Mouse (Mus musculus) heart, adult 9 months (tissue): ENCODE results near the gene Reep6.

Experiments used
- DNase-seq, 2 experiments: peaks; one replicate each; pipeline ENCODE4 v3.0.0; 2022; ENCODE audit warnings: low spot score in 2 of 2

The Reep6 gene

DNA sequence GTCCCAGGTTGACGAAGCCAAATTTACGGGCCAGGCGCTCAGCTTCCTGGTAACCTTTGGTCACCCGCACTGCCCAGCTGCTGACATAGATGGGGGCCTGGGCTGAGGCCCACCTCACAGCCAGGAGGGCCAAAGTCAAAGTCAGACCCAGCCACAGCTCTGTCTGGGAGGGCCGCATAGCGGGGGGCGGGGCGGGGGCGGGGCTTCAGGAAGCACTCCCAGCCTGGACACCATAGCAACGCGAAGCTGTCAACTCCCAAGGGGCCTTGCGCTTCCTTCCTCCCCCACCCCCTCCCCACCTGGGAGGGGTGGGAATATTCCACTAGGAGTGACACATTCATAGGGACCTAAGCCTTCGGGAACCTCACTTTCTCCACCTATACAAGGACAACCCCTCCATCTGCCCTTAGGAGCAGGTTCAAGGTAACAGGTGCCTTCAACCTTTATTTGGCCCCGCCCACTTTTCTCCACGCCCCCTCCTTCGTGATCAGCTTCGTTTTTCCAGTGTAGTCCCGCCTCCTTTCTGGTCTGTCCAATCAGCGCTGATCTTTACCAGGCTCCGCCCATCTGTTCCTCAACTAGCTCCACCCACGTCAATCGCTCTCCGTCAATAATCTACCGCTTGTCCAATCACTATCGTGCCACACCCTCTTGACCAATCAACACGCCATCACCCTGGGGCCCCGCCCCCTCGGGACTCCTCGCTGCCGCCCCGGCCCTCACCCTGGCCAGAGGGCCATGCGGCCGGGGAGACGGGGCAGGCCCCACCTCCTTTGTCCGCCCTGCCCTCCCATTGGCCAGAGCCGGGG, at the start of gene Reep6, which contains the start of gene Pcsk4:
Gene Reep6 (plus strand): TSS at position 681 of the 809 bp plus-strand sequence.
Gene Pcsk4 (minus strand): TSS at position 226 of the 809 bp plus-strand sequence.
- peak; percentile 93 to 94 for DNase-seq

DNA sequence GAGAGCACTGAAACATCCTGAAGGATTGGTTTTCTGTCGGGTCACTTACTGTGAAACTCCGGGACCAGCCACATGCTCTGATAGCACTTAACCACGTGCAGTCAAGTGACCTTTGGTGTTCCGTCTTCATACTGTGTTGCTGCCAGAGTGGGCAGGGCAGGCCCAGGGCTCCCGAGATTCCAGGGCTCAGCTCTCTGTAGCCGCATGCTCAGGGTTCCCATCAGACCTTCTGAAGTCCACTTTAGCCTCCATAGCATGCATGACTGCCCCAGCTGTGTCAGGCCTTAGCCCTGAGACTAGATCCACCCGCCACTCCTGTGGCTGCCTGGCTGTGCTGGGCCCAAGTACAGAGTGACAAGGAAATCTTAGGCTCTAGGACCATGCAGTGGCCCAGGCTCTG, 48.4 kb upstream of the Reep6 start:
- peak in 1 of 2 experiments; percentile 64 for DNase-seq

DNA sequence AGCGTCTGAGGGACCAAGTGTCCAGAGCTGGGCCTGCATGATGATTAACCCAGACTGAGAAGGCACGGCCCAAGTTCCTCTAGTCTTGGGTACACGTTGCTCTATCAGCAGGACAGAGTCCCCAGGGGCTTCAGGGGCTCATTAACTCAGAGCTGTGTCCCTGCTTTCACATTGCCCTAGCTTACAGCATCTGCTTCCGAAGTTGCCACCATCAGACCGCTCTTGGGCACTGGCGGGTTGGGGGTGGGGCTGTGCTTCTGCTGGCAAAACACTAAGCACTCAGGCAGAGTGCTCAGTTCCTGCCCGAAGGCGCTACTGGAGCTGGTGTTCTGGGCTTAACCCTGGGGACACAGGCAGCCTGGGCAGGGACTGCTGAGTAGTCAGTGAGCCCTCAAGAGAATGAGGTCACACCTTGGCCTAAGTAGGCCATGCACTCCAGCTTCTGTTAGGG, 47.8 kb upstream of the Reep6 start:
- no peak for DNase-seq

DNA sequence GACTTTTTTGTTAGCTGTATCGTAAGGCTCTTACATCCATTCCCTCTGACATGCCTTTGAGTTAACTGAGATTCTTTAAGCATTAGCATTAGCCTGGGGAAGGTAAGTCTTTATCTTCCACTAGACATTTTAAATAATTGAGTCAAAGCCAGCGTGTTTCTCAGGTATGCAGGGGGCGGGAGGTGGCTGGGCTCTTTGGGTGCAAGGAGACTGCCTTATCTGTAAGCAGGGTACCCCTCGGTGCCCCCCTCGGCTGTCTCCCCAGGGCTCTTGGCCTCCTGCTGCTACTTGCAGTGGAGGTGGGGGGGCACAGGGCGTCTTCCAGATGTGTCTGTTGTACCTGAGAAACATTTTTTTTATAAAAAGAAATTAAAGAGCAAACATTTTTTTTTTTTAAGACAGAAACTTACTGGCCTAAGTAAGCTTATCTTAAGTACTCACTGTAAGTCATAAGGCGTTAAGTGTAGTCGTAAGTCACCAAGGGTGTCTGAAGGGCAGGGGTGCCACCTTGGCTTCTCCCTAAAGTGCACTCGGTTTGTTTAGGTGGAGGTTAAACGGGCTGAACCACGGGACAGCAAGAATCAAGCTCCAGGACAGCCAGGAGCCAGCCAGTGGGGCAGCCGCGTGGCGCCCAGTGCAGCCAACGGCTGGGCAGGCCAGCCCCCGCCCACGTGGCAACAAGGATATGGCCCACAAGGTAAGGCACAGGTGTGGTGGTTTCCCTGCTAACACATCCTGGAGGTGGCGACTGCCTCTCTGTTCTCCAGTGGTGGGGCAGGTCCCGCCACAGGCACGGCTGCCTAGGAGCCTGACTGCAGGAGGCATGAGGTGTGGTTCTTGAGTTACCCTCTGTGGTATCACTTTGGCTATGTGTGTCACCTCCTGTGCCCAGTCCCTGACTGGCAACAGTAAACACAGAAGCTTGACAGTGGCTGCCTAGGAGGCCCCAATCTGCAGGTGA, 47.0 kb upstream of the Reep6 start:
- DNase-seq, result no peak

DNA sequence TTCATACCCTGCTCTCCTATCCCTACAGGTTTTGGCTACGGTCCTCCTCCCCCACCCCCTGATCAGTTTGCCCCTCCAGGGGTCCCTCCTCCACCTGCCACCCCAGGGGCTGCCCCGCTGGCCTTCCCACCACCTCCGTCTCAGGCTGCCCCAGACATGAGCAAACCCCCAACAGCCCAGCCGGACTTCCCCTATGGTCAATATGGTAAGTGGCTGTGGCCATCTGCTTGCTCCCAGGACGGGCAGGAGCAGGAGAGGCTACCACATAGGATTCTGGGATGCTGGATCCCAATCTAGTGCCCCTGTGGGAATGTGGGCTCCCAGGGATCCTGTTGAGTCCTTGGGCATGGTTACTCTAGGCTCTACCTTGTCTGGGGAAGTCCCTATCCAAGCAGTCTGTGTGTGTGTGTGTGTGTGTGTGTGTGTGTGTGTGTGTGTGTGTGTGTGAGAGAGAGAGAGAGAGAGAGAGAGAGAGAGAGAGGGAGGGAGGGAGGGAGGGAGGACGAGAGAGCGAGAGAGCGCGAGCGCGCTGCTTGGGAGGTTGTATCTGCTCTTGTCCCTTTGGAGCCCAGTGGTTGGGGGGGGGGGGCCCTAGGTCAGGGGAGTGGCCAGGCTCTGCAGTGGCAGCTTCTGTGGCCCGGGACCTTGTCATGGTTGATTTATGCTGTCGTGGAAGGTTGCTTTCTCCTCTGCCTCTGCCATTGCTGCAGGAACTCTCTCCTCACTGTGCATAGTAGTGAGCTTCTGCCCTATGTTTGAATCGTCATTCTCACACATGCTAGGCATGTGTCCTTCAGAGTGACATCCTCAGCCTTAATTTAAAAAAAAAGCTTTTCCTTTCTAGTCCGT, 44.3 kb upstream of the Reep6 start:
- DNase-seq, result no peak

DNA sequence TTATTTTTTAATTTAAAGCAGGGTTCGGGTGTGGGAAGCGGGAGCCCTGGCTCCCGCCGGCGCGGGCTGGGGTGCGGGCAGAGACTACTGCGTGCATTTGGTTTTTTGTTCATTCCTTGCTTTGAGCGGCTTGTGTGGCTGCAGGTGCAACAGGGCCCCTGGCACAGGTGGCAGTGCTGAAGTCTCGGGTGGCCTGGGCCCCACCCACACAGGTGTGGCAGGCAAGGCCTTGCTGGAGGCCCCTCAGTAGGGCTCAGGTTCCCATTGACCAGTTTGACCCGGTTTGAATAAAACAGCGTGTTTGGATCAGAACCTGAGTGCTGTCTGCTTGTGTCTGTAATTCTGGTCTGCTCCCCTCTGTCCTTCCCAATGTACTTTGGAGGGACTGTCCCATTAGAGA, 41.7 kb upstream of the Reep6 start:
- DNase-seq, result no peak

DNA sequence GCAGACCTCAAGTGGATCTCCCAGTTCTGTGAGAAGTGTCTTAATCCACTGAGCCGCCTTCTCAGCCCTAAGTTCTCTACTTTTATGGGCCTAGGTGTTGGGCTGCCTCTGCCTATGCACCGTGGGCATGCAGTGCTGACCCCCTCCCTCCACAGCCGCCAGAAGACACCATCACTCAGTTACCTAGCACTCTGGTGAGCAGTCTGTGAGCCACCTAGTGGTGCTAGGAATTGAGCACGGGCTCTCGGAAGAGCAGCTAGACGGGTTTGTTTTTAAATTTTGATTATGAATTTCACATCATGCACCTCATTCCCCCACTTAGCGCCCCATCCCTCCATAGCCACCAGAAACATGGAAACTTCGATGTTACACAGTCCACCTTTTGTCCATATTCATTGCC, 41.1 kb upstream of the Reep6 start:
- no peak for DNase-seq

DNA sequence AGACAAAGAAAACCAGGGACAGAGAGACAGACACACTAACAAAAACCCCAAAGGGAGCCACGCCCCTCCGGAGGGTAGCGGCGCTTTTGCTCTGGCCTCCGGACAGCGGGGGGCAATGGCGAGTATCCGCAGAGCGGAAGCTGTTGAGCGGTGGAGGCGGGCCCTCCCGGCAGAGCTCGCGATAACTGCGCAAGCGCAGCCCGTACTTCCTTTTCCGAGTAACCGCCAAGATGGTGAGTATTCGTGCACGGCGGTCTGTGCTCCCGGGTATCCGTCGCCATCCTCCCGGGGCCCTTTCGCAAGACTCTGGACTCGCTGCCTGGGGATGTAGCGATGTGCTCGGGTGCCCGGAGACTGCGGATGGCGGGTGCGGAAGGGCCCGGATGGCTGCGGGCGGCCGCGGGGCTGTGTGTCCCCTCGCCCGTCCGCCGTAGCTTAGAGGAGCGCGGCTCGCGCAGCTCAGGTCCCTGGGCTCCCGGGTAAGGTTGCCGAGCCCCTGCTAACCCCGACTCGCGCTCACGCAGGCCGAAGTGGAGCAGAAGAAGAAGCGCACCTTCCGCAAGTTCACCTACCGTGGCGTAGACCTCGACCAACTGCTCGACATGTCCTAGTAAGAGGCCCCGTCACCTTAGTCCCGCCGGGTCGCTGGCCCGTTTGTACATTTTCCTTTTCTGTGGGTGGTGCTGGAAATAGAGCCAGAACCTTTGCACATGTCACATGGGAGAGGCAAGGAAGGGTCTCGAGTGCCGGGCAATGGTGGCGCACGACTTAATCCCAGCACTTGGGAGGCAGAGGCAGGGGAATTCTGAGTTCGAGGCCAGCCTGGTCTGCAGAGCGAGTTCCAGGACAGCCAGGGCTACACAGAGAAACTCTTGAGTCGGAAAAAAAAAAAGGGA, 37.3 kb upstream of the Reep6 start, which contains the start of gene Rps15:
Gene Rps15 (plus strand): TSS at position 203 of the 896 bp plus-strand sequence.
- DNase-seq, result peak; percentile 89 to 93

DNA sequence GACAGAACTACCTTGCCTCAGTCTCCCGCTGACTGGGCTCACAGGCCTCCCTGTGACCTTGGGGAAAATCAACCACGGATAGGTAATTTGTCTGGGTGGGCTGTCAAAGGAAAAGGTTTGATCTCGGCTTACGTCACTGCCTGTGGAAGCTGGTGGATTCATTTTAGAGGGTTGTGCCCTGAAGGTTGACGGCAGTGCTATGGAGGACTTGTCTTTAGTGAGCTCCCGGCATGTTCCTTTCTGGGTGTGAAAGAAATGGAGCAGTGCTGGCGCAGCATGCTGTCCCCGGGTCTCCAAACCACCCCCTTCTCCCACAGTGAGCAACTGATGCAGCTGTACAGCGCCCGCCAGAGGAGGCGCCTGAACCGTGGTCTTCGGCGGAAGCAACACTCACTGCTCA, 36.4 kb upstream of the Reep6 start:
- no peak for DNase-seq

DNA sequence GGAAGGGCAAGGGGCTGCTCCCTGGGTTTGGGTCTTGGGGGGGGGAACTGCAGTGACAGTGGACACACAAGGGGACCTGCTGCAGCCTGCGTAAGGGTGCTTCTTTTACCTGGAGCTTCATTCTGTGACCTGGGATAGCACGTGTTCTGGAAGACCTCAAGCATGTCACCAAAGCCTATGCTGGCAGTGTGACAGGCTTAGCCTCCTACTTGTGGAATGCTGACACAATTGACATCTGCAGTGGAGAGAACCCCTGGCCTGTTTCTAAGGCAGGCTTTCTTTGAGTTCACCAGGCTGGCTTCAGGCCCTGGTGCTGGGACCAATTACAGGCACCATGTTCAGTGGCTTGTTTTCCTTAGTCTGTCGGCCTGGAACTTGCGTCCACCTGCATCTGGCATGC, 35.4 kb upstream of the Reep6 start:
- DNase-seq, result no peak

DNA sequence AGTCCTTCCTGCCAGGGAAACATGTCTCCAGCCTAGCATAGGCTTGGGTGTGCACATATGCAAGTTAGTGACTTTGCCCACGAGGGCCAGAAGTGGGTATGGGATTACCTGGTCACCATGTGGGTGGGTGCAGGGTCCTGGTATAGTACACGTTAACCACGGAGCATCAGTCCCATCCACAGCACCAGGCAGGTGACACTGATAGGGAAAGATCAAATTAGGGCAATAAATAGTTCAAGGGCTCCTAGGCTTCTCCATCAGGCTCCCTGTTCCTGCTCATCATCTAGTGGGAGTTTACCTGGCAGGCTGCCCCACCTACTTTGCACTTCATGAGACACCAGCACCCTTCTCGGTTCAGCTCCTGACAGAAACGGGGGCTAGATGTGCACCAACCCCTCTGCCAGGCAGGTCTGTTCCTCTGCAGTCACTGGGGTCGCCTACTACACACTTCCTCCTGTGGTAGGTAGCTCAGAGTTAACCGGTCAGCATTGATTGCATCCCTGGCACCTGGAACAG, 34.9 kb upstream of the Reep6 start:
- no peak for DNase-seq

DNA sequence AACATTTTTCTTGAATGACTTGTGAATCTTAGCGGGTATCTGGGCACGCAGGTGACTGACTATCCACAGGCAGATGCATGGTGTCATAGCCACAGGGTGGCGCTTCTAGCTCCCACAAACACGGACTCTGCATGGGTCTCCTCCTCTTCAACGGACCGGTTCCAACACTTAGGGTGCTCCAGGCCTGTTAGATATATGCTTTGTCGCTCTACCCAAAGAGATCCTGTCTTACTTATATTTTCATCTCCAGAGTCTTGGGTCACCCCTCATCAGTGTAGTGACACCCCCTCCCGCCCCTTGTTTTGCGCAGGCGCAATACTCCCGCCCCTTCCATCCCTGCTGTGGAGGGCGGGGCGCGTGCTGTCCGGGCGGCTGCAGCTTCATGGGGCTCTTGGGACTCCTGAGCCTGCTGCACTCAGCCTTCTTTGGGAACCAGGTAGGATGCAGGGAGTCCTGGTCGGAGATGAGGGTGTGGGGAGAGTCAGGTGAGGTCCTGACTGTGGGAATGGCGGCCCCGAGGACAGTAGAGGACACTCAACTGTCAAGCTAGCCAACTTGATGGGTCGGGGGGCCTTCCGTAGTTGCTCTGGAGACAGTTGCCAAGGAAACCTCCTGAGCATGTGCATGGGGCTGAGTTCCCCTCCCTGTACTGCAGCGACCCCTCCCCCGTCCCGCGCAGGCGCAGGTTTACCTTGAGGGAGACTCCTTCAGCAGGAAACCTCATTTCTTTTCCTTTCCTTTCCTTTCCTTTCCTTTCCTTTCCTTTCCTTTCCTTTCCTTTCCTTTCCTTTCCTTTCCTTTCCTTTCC, 33.9 kb upstream of the Reep6 start, which contains the start of gene Apc2:
Gene Apc2 (plus strand): TSS at position 360 of the 808 bp plus-strand sequence.
- DNase-seq, result peak; percentile 74 to 79

DNA sequence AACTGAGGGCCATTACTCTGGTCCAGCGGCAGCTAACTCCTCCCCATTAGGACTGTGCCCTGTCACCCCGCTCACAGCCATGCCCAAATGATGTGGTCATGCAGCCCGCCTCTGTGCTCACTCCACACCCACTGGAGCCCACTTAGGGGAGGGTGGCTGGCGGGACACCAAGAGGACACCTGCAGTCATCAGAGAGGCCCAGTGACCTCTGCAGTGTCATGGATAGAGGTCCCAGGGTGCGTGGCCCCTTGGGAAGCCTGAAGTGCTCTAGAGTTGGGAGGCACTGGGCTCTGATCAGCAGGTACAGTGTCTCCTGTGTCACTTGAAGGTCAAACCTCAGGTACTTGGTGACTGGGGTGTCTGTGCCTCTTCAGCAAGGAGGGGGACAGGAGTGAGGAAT, 32.9 kb upstream of the Reep6 start:
- DNase-seq, result no peak

DNA sequence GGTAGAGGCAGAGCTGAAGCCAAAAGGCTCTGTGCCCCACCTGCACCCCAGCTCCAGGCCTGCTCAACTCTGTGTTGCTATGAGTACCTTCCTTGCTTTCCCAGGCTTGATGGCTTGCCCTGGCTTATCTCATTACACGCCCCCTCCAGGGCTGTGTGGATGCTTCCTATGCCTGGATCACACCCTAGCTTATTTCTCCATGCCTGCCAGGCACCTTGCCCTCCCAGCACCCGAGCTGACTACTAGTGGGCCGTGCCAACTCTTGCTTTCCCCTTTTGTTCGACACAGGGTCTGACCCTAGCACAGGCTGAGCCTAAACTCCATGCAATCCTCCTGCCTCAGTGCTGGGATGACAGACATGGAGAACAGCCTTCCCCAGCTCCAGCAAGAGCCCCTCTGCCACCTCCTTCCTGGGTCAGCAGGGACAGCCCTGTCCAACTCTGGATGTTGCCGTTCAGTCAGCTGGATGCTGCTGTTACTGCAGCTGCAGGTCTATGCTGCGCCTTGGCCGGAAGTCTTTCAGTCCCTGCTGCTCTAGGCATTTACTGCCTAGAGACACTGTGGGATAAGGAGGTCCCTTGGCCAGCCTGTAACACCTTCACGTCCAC, 32.1 kb upstream of the Reep6 start:
- no peak for DNase-seq

DNA sequence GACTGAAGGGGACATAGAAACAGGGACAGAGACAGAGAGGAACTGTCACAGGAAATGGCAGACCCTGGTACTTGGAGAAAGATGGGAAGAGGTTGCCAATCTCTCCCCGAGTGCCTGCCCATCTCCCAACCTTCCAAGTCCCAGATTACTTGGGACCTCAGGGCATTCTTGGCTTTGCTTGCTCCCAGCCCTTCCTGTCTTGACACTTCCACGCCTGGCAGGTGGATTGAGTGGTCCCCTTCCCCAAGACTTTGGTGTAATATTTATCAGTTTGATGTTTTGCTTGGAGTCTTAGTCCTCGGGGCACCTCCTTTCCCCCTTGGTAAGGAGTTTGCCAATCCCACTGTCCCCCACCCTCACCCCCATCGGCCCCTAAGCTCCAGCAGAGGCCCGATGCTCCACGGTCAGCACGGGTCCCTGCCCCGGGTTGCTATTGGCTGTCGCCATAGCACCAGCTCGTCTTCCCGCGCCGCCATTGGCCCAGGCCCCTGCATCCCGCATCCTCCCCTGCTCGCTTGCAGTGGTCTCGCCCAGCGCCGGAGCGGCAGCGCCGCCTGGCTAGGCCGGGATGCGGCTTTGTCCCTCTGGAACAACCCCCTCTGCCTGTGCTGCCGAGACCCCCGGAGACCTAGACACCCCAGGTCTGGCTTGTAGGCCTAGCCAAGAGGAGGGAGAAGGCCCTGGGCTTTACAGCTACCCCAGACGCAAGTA, 31.0 kb upstream of the Reep6 start:
- DNase-seq, result peak in 1 of 2 experiments; percentile 64

DNA sequence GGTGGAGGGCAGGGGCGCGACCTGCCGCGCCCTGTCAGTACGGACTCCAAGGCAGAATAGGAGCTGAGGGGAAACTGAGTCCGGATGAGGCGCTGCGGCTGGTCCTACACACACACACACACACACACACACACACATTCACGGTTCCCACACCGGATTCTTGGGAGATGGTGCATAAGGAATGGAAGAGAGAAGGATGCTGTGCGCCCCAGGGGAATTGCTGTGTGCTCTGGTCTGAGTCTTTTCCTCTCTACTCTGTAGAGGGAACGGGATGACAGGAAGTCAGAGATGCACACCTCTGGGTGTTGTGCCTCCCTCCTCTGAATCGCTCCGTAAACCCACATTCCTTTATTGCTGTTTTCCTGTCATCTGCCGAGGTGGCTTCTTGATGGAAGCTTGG, 30.5 kb upstream of the Reep6 start:
- no peak for DNase-seq

DNA sequence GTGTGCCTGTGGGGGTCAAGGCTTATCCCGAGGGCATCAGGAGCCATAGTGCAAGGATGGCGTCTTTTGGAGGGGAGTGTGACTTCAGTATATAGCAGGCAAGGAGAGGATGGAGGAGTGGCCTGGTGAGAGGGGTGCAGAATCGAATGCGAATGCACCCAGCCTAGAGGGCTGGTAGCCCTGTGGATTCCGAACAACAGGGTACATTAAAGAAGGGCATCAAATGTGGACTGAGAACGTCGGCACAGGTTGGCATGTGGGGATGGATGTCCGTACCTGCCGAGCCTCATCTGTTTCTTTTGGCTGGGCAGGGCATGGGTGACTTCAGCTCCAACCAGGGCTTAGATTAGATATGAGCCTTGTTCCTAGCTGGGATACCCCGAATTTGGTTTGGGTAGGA, 29.9 kb upstream of the Reep6 start:
- DNase-seq, result no peak

DNA sequence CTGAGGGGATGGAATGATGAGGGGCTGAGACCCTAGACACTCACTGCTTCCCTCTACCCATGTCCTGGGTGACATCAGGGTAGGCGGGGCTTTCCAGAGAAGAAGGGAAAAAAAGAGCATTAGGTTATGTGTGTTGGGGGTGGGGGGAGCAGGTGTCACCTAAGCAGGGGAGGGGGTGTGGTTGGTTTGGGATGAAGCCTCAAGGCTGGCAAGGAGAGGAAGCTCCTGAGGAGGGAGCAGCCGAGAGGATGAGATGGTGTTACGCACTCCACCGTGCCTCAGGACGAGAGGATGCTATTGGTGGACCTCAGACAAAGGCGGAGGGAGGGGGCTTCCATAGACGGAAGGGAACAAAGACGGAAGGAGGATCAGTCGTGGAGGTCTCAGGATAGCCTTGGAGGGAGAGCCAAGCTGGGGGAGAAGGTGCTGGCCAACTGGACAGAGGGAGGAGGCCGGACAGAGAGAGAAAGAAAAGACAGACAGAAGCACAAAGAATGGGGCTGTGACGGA, 29.0 kb upstream of the Reep6 start:
- DNase-seq, result no peak
